Mouse (Mus musculus): ENCODE data around the gene Arl5c. TPM values are rescaled to one million over a fixed set of nuclear protein-coding genes. Genes with fewer than 3 reads are reported as not detected.

Arl5c gene
- polyA plus RNA-seq, 1 experiment, result not detected

- TF ChIP-seq GATA1 (IDR thresholded peaks at IDR 0.05; ENCODE audit: low read length), result no peak
Observed at GRCm38 (mm10) chr11:97942420-97943111, 53.4 kb downstream of the Arl5c start.

Other genes starting within 250 kb of the Arl5c start
- gene Cwc25, start 229.6 kb downstream of the Arl5c start, polyA plus RNA-seq (2012), result 30.0 and 34.5 TPM in 2 replicates
- gene 1700001P01Rik, start 220.3 kb downstream of the Arl5c start, polyA plus RNA-seq (2012), result not detected in 2 replicates
- gene Rpl23, start 213.7 kb downstream of the Arl5c start, polyA plus RNA-seq (2012), result 62.2 and 87.5 TPM in 2 replicates
- gene Lasp1, start 197.2 kb downstream of the Arl5c start, polyA plus RNA-seq (2012), result 51.4 and 65.7 TPM in 2 replicates
- gene B230217C12Rik, start 155.4 kb downstream of the Arl5c start, polyA plus RNA-seq (2012), result 0.02 TPM in 1 of 2 replicates, not detected in the other
- not detected in 2 replicates for gene Fbxo47, start 112.0 kb downstream of the Arl5c start, polyA plus RNA-seq (2012)
- 0.14 and 0.24 TPM in 2 replicates for gene Plxdc1, start 9.7 kb downstream of the Arl5c start, polyA plus RNA-seq (2012)
- gene Cacnb1, start 26.9 kb upstream of the Arl5c start, polyA plus RNA-seq (2012), result 0.32 and 0.35 TPM in 2 replicates
- 2,070 and 2,415 TPM in 2 replicates for gene Rpl19, start 30.5 kb upstream of the Arl5c start, polyA plus RNA-seq (2012)
- gene Stac2, start 57.3 kb upstream of the Arl5c start, polyA plus RNA-seq (2012), result not detected in 2 replicates
- 9.4 TPM in 2 replicates for gene Fbxl20, start 154.2 kb upstream of the Arl5c start, polyA plus RNA-seq (2012)
- 16.1 and 21.1 TPM in 2 replicates for gene Med1, start 197.1 kb upstream of the Arl5c start, polyA plus RNA-seq (2012)
- gene Cdk12, start 206.9 kb upstream of the Arl5c start, polyA plus RNA-seq (2012), result 17.0 and 19.2 TPM in 2 replicates

All from G1E-ER4 (cell line).